Mouse (Mus musculus) thymus, adult 2 months (tissue): Measurements from ENCODE around the gene Zfp78.

ENCODE experiments used
- CTCF ChIP-seq: fragments of 200-500 bp; IDR thresholded peaks from 2 replicates; pipeline ENCODE4 v1.5.1; 2012; ENCODE audit warnings: mild to moderate bottlenecking, control low read depth, low read length, moderate library complexity, borderline replicate concordance; ENCODE audit not compliant: control insufficient read depth, poor library complexity, insufficient read depth; ENCODE audit errors: extremely low read depth
- POLR2A ChIP-seq: fragments of 200-500 bp; IDR thresholded peaks from 2 replicates; pipeline ENCODE4 v1.6.1; 2012; ENCODE audit warnings: mild to moderate bottlenecking, low read length, control low read depth, moderate library complexity; ENCODE audit not compliant: control insufficient read depth, poor library complexity, insufficient read depth; ENCODE audit errors: extremely low read depth

GRCm38 (mm10) chr7:6419894-6420293, 56.8 kb downstream of the Zfp78 start:
- TF ChIP-seq POLR2A (no peak), CTCF (no peak)
